Mouse (Mus musculus) midbrain, embryonic 15.5 days (tissue): ENCODE results near the gene Card11. TPM values are rescaled to one million over a fixed set of nuclear protein-coding genes. Genes with fewer than 3 reads are reported as not detected.

Experiments
- ATAC-seq: fragments of 200-750 bp; cut with Nextera tagmentation; replicated peaks from 2 replicates; pipeline ENCODE4 v1.8.0; 2017; ENCODE audit warnings: moderate TSS enrichment
- H3K27ac ChIP-seq: fragments of 300-500 bp; sonication (generic); 2 replicates; pipeline ENCODE4 v1.5.1; 2015; ENCODE audit warnings: mild to moderate bottlenecking, inconsistent platforms
- H3K27me3 ChIP-seq: fragments of 300-500 bp; sonication (generic); replicated peaks from 2 replicates; pipeline ENCODE4 v1.6.1; 2015; ENCODE audit warnings: inconsistent platforms
- H3K36me3 ChIP-seq: fragments of 300-500 bp; sonication (generic); replicated peaks from 2 replicates; pipeline ENCODE4 v1.6.1; 2015; ENCODE audit warnings: inconsistent platforms
- H3K4me1 ChIP-seq: fragments of 300-500 bp; sonication (generic); 2 replicates; pipeline ENCODE4 v1.6.1; 2015; ENCODE audit warnings: inconsistent platforms
- H3K4me2 ChIP-seq: fragments of 300-500 bp; sonication (generic); 2 replicates; pipeline ENCODE4 v1.6.1; 2015; ENCODE audit warnings: inconsistent platforms, mild to moderate bottlenecking, moderate library complexity
- H3K4me3 ChIP-seq: fragments of 300-500 bp; sonication (generic); 2 replicates; pipeline ENCODE4 v1.5.1; 2015; ENCODE audit warnings: mild to moderate bottlenecking, inconsistent platforms
- H3K9ac ChIP-seq: fragments of 300-500 bp; sonication (generic); 2 replicates; pipeline ENCODE4 v1.6.1; 2015; ENCODE audit warnings: mild to moderate bottlenecking, inconsistent platforms
- H3K9me3 ChIP-seq: fragments of 300-500 bp; sonication (generic); 2 replicates; pipeline ENCODE4 v1.6.1; 2016; ENCODE audit warnings: inconsistent platforms
- WGBS: fragments of 180-500 bp; shearing (Covaris S2); methylation state at CpG from one replicate; pipeline ENCODE4 v1.1.7; 2015; ENCODE audit warnings: mixed read lengths; 5-methylcytosine and 5-hydroxymethylcytosine counted together
- polyA plus RNA-seq: library from polyadenylated mRNA; unstranded; fragments of >200 nt; fragmentation: Nextera tagmentation; extraction: Ambion mirVana; gene quantifications from 2 replicates; pipeline ENCODE4 v1.2.1, GENCODE M21; 2015

Card11 gene
- polyA plus RNA-seq, 1 experiment from 2014 or later = 0.19 TPM

DNA sequence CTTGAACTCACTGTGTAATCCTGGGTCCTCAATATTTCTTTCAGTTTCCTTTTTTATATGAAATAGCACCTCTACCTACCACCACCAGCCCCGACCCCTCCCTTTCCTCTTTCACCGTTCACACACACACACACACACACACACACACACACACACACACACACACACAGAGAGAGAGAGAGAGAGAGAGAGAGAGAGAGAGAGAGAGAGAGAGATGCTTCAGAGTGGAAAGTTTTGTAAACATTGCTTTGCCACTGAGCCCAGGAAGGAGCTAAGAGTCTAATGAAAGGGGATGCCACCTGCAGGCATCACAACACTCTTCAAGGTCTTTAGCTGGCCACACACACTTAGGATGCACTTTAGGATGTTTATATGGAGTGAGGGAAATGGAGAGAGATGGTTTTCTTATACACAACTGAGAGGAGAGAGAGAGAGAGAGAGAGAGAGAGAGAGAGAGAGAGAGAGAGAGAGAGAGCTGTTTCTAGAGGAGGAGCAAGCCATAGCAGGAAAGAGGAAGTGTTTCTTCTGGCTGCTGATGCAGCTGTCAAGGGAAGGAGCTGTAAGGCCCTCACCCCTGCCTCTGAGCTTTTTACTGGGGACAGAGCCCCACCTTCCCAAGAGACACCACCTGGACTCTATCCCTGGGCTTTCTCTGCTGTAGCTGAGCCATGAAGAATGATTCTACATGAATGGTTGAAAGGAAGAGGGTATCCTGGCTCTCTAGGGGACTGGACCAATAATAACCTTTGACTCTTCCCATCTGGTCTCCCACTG, 17.7 kb upstream of the Card11 start:
- H3K9ac ChIP-seq = no peak overlapping the region
- ATAC-seq = no peak

DNA sequence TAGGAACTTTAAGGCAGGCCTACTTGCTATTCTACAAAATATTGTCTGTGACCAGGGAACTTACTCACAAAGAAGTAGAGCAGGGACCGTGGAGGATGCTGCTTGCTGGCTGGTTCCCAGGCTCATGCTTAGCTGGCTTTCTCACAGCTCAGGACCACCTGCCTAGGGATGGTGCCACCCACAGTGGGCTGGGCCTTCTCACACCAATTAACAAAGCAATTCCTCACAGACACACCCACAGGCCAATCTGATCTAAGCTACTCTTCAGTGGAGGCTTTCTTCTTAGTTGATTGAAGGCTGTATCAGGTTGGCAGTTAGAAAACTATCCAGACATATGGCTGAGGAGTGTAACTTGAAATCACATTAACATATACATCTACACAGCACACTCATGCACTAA, 15.7 kb upstream of the Card11 start:
- H3K27ac ChIP-seq = no peak overlapping the region
- ATAC-seq = no peak
- H3K27me3 ChIP-seq = no peaks in the 10 kb centered on the region
- WGBS = 76% methylated on average over 1 of the region's 1 CpGs
- H3K9ac ChIP-seq = no peak overlapping the region
- no peaks in the 10 kb centered on the region for H3K36me3 ChIP-seq
- H3K4me3 ChIP-seq = no peak overlapping the region
- no peak overlapping the region for H3K4me2 ChIP-seq
- no peaks in the 10 kb centered on the region; the same call in 1 of the 2 replicates for H3K9me3 ChIP-seq
- no peaks in the 10 kb centered on the region for H3K4me1 ChIP-seq

More for the DNA sequence above, 17.7 kb upstream of the Card11 start:
- Histone ChIP-seq H3K4me3 (no peak overlapping the region), H3K4me1 (no peaks in the 10 kb centered on the region), H3K36me3 (no peaks in the 10 kb centered on the region), H3K9me3 (peaks cover 10% of the 10 kb centered on the region; the same call in 1 of the 2 replicates), H3K4me2 (no peak overlapping the region), H3K27me3 (no peaks in the 10 kb centered on the region), H3K27ac (no peak overlapping the region)
- 64% methylated on average over 1 of the region's 2 CpGs for WGBS

DNA sequence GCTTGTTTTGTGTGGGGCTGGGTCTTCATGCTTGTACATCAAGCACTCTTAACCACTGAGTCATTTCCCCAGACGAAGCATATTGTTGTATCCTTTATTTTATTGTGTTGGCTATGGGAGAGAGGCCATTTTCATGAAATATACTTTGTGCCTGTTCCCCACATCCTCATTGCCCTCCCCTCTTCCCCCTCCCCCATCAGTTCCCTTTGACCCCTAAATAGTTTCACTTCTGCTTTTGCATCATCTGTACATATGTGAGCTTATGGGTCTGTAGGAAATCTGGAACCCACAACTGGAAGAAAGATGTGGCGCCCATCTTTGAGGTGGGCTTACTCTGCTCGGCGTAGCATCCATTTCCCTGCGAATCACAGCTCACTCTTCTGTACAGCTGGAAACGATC, 13.8 kb upstream of the Card11 start:
- no peak for ATAC-seq
- no peaks in the 10 kb centered on the region for H3K9me3 ChIP-seq
- no peaks in the 10 kb centered on the region for H3K27me3 ChIP-seq
- H3K4me2 ChIP-seq = no peak overlapping the region
- no peak overlapping the region for H3K4me3 ChIP-seq
- H3K9ac ChIP-seq = no peak overlapping the region
- H3K36me3 ChIP-seq = no peaks in the 10 kb centered on the region
- no peaks in the 10 kb centered on the region for H3K4me1 ChIP-seq
- 91% methylated on average over 6 of the region's 6 CpGs for WGBS
- H3K27ac ChIP-seq = no peak overlapping the region

DNA sequence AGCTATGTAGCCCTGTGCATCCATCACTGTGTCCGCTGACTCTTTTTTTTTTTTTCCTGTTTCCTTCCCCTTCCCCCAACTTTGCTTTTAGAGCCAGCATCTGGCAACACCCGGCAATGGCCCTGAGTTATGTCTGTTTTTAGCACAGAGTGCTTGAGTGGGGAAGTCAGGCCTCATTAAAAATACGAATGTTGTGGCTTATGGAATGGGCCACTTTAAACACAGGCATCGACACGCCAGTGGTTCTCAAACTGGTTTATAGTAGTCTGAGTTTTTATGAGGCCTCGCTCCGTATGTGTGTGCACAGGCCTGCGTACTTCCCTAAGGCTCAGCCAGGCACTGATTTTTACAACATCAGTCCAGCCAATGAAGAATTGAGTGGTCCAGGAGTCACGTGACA, 13.1 kb upstream of the Card11 start:
- whole genome bisulfite sequencing = 84% methylated on average over 9 of the region's 9 CpGs

DNA sequence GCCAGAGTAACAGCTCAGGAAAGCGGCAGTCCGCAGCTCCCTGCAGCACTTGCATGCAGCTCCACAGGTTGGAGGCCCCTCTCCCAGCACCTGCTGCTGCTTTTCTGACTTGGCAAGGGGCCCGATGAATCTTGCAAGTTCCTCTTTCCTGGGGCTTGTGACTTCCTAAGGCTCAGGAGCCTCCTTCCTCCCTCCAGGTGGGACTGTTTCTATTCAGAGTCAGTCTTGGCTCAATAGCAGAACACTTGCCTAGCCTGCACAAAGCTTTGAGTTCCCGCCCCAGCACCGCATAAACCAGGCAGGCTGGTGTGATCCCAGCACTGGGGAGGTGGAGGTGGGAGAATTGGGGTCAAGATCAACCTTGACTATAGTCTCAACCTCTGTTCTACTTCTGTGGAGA, 5.1 kb upstream of the Card11 start:
- WGBS = 74% methylated on average over 5 of the region's 5 CpGs
- no peak for ATAC-seq
- no peak overlapping the region for H3K4me2 ChIP-seq
- no peak overlapping the region for H3K4me3 ChIP-seq
- H3K36me3 ChIP-seq = no peaks in the 10 kb centered on the region
- no peak overlapping the region for H3K9ac ChIP-seq
- H3K9me3 ChIP-seq = no peaks in the 10 kb centered on the region
- H3K4me1 ChIP-seq = no peaks in the 10 kb centered on the region
- no peak overlapping the region for H3K27ac ChIP-seq
- no peaks in the 10 kb centered on the region for H3K27me3 ChIP-seq

More for the DNA sequence above, 13.1 kb upstream of the Card11 start:
- no peaks in the 10 kb centered on the region for H3K9me3 ChIP-seq
- H3K27ac ChIP-seq = no peak overlapping the region
- no peaks in the 10 kb centered on the region for H3K27me3 ChIP-seq
- no peak overlapping the region for H3K4me3 ChIP-seq
- ATAC-seq = no peak
- H3K4me2 ChIP-seq = no peak overlapping the region
- no peaks in the 10 kb centered on the region for H3K4me1 ChIP-seq
- no peak overlapping the region for H3K9ac ChIP-seq
- H3K36me3 ChIP-seq = no peaks in the 10 kb centered on the region

DNA sequence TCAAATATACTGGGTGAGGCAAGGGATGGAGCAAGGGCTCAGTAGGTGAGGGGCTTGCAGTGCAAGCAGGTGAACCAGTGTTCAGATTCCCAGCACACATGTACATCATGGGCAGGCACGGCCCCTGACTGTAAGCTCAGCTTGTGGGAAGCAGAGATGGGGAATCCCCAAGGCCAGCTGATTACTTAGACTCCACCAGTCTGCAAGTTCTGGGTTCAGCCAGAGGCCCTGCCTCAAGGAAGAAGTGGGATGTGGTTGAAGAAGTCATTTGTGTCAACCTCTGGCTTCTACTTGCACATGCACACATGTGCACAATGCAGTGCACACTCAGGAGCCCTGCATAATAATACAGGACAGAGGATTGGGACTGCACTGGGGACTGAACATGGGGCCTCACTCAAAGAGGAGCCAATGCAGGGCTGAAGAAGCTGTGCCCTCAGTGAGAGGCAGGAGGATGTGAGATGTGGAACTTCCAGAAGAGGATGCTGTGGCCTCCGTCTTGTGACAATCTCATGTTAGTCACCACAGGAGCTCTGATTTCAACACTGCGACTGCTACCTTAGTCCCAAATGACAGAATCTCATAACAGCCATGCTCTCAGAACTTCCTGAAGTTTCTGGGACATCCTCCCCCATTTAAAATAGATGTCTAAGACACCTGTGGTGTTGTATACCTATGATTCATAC, 3.8 kb upstream of the Card11 start:
- WGBS = 92% methylated on average over 3 of the region's 3 CpGs
- Histone ChIP-seq H3K27ac (no peak overlapping the region), H3K36me3 (no peaks in the 10 kb centered on the region), H3K9ac (no peak overlapping the region), H3K27me3 (no peaks in the 10 kb centered on the region), H3K4me3 (no peak overlapping the region), H3K9me3 (no peaks in the 10 kb centered on the region), H3K4me1 (no peaks in the 10 kb centered on the region), H3K4me2 (no peak overlapping the region)
- ATAC-seq = no peak

DNA sequence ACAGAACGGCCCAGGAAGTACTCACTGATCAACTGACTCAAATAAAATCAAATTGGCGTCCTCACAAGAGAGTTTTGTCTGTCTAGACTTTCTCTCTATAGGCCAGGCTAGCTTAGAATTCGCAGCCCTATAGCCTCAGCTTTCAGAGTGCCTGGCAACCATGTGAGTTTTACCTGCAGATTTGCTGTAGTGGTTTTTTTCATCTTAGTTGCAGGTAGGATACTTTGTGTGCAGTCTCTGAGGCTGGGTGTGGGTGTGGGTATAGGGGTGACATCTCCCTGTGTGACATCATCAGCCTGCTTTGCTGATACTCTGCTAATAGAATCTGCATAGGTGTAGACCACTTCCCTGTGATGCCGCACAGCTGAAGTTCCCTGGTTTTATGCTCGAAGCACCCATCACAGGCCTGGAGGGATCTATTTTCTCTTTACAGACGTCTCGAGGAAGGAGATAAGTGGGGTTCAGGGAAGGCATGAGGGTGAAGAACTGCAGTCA, 1.2 kb downstream of the Card11 start:
- no peak overlapping the region for H3K4me2 ChIP-seq
- no peak overlapping the region for H3K27ac ChIP-seq
- H3K9ac ChIP-seq = no peak overlapping the region
- no peaks in the 10 kb centered on the region for H3K9me3 ChIP-seq
- H3K4me1 ChIP-seq = no peaks in the 10 kb centered on the region
- H3K27me3 ChIP-seq = no peaks in the 10 kb centered on the region
- no peaks in the 10 kb centered on the region for H3K36me3 ChIP-seq
- 88% methylated on average over 7 of the region's 7 CpGs for WGBS
- H3K4me3 ChIP-seq = no peak overlapping the region
- ATAC-seq = no peak

DNA sequence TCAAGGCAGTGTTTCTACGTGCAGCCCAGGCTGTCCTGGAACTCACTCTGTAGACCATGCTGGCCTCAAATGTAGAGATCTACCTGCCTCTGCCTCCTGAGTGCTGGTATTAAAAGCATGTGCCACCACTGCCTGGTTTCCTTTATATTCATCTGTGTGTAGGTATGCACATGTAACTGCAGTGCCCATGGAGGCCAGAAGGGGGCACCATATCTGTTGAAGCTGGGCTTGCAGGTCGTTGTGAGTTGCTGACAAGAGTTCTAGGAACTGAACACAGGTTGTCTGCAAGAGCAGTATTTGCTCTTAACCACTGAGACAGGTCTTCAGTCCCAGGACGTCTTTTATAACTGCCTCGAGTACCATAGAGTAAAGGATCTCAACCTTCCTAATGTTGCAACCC, 2.6 kb downstream of the Card11 start:
- Histone ChIP-seq H3K9ac (no peak overlapping the region), H3K27me3 (no peaks in the 10 kb centered on the region), H3K9me3 (no peaks in the 10 kb centered on the region), H3K36me3 (no peaks in the 10 kb centered on the region), H3K27ac (no peak overlapping the region), H3K4me3 (no peak overlapping the region), H3K4me1 (no peaks in the 10 kb centered on the region), H3K4me2 (no peak overlapping the region)
- no peak for ATAC-seq
- 83% methylated on average over 4 of the region's 4 CpGs for WGBS

DNA sequence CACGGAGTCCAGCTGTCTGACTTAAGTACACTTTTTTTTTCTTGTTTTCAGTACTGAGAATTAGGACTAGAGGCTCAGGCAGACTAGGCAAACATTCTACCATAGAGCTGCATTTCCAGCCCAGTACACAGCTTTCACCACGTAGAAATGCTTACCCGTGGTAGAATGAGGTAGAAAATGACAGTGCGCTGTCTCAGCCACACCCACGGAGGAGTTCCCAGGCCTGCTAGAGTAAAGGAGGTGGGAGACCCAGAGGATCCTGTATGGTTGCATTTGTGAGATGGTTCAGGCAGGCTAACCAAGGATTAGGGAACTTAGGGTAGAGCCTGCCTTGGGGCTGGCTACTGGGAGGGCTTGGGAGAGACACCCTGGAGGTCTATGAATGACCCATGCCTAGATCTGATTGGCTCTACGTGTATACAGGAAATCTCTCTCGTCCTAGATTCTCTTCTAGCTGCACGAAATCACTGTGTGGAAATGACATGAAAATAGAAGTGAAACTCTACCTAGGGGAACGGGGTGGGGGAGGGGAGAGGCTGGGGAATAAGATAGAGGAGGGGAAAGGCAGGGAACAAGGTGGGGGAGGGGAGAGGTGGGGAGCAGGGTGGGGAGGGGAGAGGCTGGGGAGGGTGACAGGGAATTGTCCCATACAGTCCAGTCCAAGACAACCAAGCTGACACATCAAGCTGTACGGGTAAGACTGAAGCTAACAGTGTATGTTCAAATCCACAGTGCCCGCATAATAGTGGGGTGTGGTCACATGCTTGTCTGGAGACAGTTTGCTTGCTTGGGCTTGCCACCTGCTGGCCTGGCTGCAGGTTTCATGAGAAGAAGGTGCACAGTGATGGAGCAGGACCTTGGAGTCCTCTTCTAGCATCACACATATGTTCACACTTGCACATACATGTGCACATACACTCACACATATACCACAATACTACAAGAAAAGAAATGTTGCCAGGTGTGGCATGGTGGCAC, 8.0 kb downstream of the Card11 start:
- H3K9me3 ChIP-seq = no peaks in the 10 kb centered on the region
- no peak overlapping the region for H3K4me3 ChIP-seq
- H3K4me2 ChIP-seq = no peak overlapping the region
- H3K27me3 ChIP-seq = no peaks in the 10 kb centered on the region
- no peaks in the 10 kb centered on the region for H3K36me3 ChIP-seq
- H3K9ac ChIP-seq = no peak overlapping the region
- ATAC-seq = no peak
- no peaks in the 10 kb centered on the region for H3K4me1 ChIP-seq
- H3K27ac ChIP-seq = no peak overlapping the region
- 79% methylated on average over 11 of the region's 11 CpGs for WGBS

DNA sequence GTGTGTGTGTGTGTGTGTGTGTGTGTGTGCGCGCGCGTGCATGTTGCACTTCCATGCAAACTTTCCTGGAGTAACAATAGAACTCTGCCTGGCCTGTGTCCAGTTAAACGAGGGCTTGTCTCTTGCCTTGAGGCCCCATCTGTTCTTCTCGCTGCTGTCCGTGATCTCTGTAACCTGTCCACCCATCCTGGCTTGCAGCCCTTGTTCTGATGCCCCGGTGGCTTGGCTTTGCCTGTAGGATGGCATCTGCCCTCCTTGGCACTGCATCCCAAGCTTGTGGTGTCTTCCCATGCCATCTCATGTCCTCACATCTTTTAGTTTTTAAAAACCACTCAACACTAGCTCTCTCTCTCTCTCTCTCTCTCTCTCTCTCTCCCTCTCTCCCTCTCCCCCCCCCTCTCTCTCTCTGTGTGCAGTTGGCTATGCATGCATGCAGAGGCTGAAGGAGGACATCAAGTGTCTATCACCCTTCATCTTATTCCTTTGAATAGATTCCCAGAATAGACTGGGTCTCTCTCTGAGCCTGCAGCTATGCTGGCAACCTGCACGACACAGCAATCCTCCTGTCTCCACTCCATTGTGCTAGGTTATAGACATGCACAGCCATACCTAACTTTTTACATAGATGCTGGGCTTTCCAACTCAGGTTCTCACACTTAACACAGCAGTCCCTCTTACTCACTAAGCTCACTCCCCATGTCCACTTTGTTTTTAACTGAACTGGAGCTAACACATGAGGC, 14.9 kb downstream of the Card11 start:
- Histone ChIP-seq H3K9me3 (no peaks in the 10 kb centered on the region), H3K36me3 (no peaks in the 10 kb centered on the region), H3K27me3 (no peaks in the 10 kb centered on the region), H3K4me1 (no peaks in the 10 kb centered on the region), H3K27ac (no peak overlapping the region), H3K4me2 (no peak overlapping the region), H3K4me3 (no peak overlapping the region), H3K9ac (no peak overlapping the region)
- ATAC-seq = no peak
- 92% methylated on average over 9 of the region's 9 CpGs for WGBS

DNA sequence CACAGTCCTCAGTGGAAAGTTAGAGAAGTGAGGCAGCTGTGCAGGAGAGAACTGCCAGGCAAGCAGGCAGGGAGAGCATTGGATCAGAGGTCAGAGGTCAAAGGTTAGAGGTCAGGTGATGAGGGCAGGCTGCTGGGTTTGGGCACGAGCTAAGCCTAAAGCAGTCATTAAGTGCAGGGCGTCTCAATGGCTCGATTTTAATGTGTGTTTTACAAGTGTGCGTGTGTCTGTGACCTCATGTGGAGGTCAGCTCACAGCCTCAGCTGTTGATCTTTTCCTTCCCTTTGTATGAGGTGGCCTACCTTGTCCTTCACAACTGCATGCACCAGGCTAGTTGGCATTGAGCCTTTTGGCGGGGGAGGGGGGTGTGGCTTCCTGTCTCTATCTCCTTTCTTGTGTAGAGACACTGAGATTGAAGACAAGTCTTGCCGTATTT, 19.0 kb downstream of the Card11 start:
- WGBS = 18% methylated on average over 6 of the region's 6 CpGs
- Histone ChIP-seq H3K9ac (no peak overlapping the region), H3K4me2 (no peak overlapping the region), H3K9me3 (no peaks in the 10 kb centered on the region), H3K27me3 (no peaks in the 10 kb centered on the region), H3K27ac (no peak overlapping the region), H3K4me3 (no peak overlapping the region), H3K36me3 (no peaks in the 10 kb centered on the region), H3K4me1 (no peaks in the 10 kb centered on the region)
- ATAC-seq = no peak
